Mouse (Mus musculus) naive thymus-derived CD4-positive, alpha-beta T cell, adult 2 months (primary cell): ENCODE measurements around the gene Phactr1.

ENCODE experiments used
- DNase-seq: peaks from one replicate; pipeline ENCODE4 v3.0.0-alpha.2; 2011; ENCODE audit warnings: low read depth

The Phactr1 gene

GRCm38 (mm10) chr13:42680391-42680994 is at the start of gene Phactr1:
TSS of gene Phactr1 (plus strand) at chr13:42680623.
- DNase-seq, result no peak

GRCm38 (mm10) chr13:42634908-42635307 is 45.5 kb upstream of the Phactr1 start:
- no peak for DNase-seq

- no peak for DNase-seq
Measured at GRCm38 (mm10) chr13:42650228-42650627, 30.2 kb upstream of the Phactr1 start.

- no peak for DNase-seq
Measured at GRCm38 (mm10) chr13:42656643-42657315, 23.6 kb upstream of the Phactr1 start.

- DNase-seq, result no peak
Measured at GRCm38 (mm10) chr13:42671651-42672290, 8.7 kb upstream of the Phactr1 start.

- DNase-seq, result no peak
Measured at GRCm38 (mm10) chr13:42681299-42681698, 876 bp downstream of the Phactr1 start.

GRCm38 (mm10) chr13:42684181-42684580 is 3.8 kb downstream of the Phactr1 start:
- no peak for DNase-seq

GRCm38 (mm10) chr13:42692233-42692632 is 11.8 kb downstream of the Phactr1 start:
- no peak for DNase-seq

- DNase-seq, result no peak
Measured at GRCm38 (mm10) chr13:42696641-42697040, 16.2 kb downstream of the Phactr1 start.

- no peak for DNase-seq
Measured at GRCm38 (mm10) chr13:42709148-42709547, 28.7 kb downstream of the Phactr1 start.

GRCm38 (mm10) chr13:42709611-42710331 is 29.3 kb downstream of the Phactr1 start:
- no peak for DNase-seq

GRCm38 (mm10) chr13:42711510-42711909 is 31.1 kb downstream of the Phactr1 start:
- DNase-seq, result no peak

- DNase-seq, result no peak
Measured at GRCm38 (mm10) chr13:42719401-42719800, 39.0 kb downstream of the Phactr1 start.

- no peak for DNase-seq
Measured at GRCm38 (mm10) chr13:42720135-42720534, 39.7 kb downstream of the Phactr1 start.

GRCm38 (mm10) chr13:42720648-42721047 is 40.2 kb downstream of the Phactr1 start:
- DNase-seq, result no peak

GRCm38 (mm10) chr13:42724011-42724410 is 43.6 kb downstream of the Phactr1 start:
- DNase-seq, result no peak

GRCm38 (mm10) chr13:42725709-42726231 is 45.3 kb downstream of the Phactr1 start:
- no peak for DNase-seq

- DNase-seq, result no peak
Measured at GRCm38 (mm10) chr13:42737486-42737885, 57.1 kb downstream of the Phactr1 start.

GRCm38 (mm10) chr13:42738152-42738551 is 57.7 kb downstream of the Phactr1 start:
- DNase-seq, result no peak

- DNase-seq, result no peak
Measured at GRCm38 (mm10) chr13:42742226-42742625, 61.8 kb downstream of the Phactr1 start.

GRCm38 (mm10) chr13:42744467-42744866 is 64.0 kb downstream of the Phactr1 start:
- no peak for DNase-seq

GRCm38 (mm10) chr13:42757654-42758400 is 77.4 kb downstream of the Phactr1 start:
- no peak for DNase-seq
